Mouse (Mus musculus) thymus, adult 2 months (tissue): Measurements from ENCODE around the gene Smug1. TPM values are rescaled to one million over a fixed set of nuclear protein-coding genes. Genes with fewer than 3 reads are reported as not detected.

ENCODE experiments used
- DNase-seq: peaks from one replicate; pipeline ENCODE4 v3.0.0; 2021
- H3K27ac ChIP-seq: fragments of 200-500 bp; 2 replicates; pipeline ENCODE4 v1.5.1; 2012; ENCODE audit warnings: low read length, control low read depth; ENCODE audit not compliant: control insufficient read depth, insufficient read depth
- H3K27me3 ChIP-seq: fragments of 200-500 bp; 2 replicates; pipeline ENCODE4 v1.6.1; 2012; ENCODE audit warnings: mild to moderate bottlenecking, low read length, moderate library complexity, mixed read lengths; ENCODE audit not compliant: control insufficient read depth, insufficient read depth
- H3K36me3 ChIP-seq: fragments of 200-500 bp; 2 replicates; pipeline ENCODE4 v1.6.1; 2012; ENCODE audit warnings: mild to moderate bottlenecking, low read length, moderate library complexity; ENCODE audit not compliant: control insufficient read depth, insufficient read depth
- H3K4me1 ChIP-seq: fragments of 200-500 bp; replicated peaks from 2 replicates; pipeline ENCODE4 v1.6.1; 2012; ENCODE audit warnings: low read length; ENCODE audit not compliant: control insufficient read depth, insufficient read depth
- H3K4me3 ChIP-seq: fragments of 200-500 bp; 2 replicates; pipeline ENCODE4 v1.5.1; 2012; ENCODE audit warnings: mild to moderate bottlenecking, low read length, control low read depth, moderate library complexity; ENCODE audit not compliant: control insufficient read depth, insufficient read depth
- CTCF ChIP-seq: fragments of 200-500 bp; IDR thresholded peaks from 2 replicates; pipeline ENCODE4 v1.5.1; 2012; ENCODE audit warnings: mild to moderate bottlenecking, control low read depth, low read length, moderate library complexity, borderline replicate concordance; ENCODE audit not compliant: control insufficient read depth, poor library complexity, insufficient read depth; ENCODE audit errors: extremely low read depth
- POLR2A ChIP-seq: fragments of 200-500 bp; IDR thresholded peaks from 2 replicates; pipeline ENCODE4 v1.6.1; 2012; ENCODE audit warnings: mild to moderate bottlenecking, low read length, control low read depth, moderate library complexity; ENCODE audit not compliant: control insufficient read depth, poor library complexity, insufficient read depth; ENCODE audit errors: extremely low read depth
- WGBS: fragments of 180-500 bp; shearing (Covaris S2); methylation state at CpG from one replicate; pipeline ENCODE4 v1.1.7; 2018; 5-methylcytosine and 5-hydroxymethylcytosine counted together
- polyA plus RNA-seq: library from polyadenylated mRNA; depleted of rRNA; stranded (reverse); fragments of >200 nt; gene quantifications from 2 replicates; pipeline ENCODE4 v1.2.3, GENCODE M21; 2012

The Smug1 gene
- polyA plus RNA-seq, 1 experiment = 25.1 TPM

GRCm38 (mm10) chr15:103124254-103124653, 42.6 kb downstream of the Smug1 start:
- DNase-seq = no peak
- no peak overlapping the region for H3K4me3 ChIP-seq
- 55% methylated on average over 1 of the region's 1 CpGs for WGBS

GRCm38 (mm10) chr15:103123343-103123742, 43.5 kb downstream of the Smug1 start:
- H3K36me3 ChIP-seq = no peaks in the 10 kb centered on the region
- no peaks in the 10 kb centered on the region for H3K27me3 ChIP-seq
- H3K27ac ChIP-seq = no peak overlapping the region
- no peaks in the 10 kb centered on the region for H3K4me1 ChIP-seq
- H3K4me3 ChIP-seq = no peak overlapping the region
- 58% methylated on average over 8 of the region's 8 CpGs for WGBS
- TF ChIP-seq CTCF (no peak), POLR2A (no peak)
- no peak for DNase-seq

More at GRCm38 (mm10) chr15:103124254-103124653, 42.6 kb downstream of the Smug1 start:
- no peaks in the 10 kb centered on the region for H3K36me3 ChIP-seq
- no peaks in the 10 kb centered on the region for H3K27me3 ChIP-seq
- TF ChIP-seq CTCF = no peak
- TF ChIP-seq POLR2A = no peak
- no peaks in the 10 kb centered on the region for H3K4me1 ChIP-seq
- H3K27ac ChIP-seq = no peak overlapping the region

GRCm38 (mm10) chr15:103122372-103122771, 44.5 kb downstream of the Smug1 start:
- DNase-seq = no peak
- no peak overlapping the region for H3K4me3 ChIP-seq
- no peak for TF ChIP-seq POLR2A
- TF ChIP-seq CTCF = no peak
- H3K27ac ChIP-seq = no peak overlapping the region
- H3K36me3 ChIP-seq = no peaks in the 10 kb centered on the region
- H3K27me3 ChIP-seq = no peaks in the 10 kb centered on the region
- no peaks in the 10 kb centered on the region for H3K4me1 ChIP-seq
- WGBS = 54% methylated on average over 2 of the region's 2 CpGs

- no peaks in the 10 kb centered on the region for H3K36me3 ChIP-seq
- no peaks in the 10 kb centered on the region for H3K4me1 ChIP-seq
- WGBS = 32% methylated on average over 5 of the region's 5 CpGs
- no peaks in the 10 kb centered on the region for H3K27me3 ChIP-seq
- DNase-seq = no peak
- H3K27ac ChIP-seq = no peak overlapping the region
- no peak overlapping the region for H3K4me3 ChIP-seq
- TF ChIP-seq POLR2A = no peak
- no peak for TF ChIP-seq CTCF
Observed at GRCm38 (mm10) chr15:103121416-103121815, 45.5 kb downstream of the Smug1 start.

- Histone ChIP-seq H3K4me1 (no peaks in the 10 kb centered on the region), H3K27me3 (no peaks in the 10 kb centered on the region; the same call in 1 of the 2 replicates), H3K27ac (no peak overlapping the region), H3K4me3 (no peak overlapping the region), H3K36me3 (no peaks in the 10 kb centered on the region)
- no peak for TF ChIP-seq CTCF
- no peak for TF ChIP-seq POLR2A
- DNase-seq = no peak
- 67% methylated on average over 11 of the region's 11 CpGs for WGBS
Observed at GRCm38 (mm10) chr15:103120594-103120993, 46.3 kb downstream of the Smug1 start.

GRCm38 (mm10) chr15:103115726-103116125, 51.2 kb downstream of the Smug1 start:
- Histone ChIP-seq H3K4me3 (no peak overlapping the region), H3K4me1 (no peaks in the 10 kb centered on the region), H3K36me3 (no peaks in the 10 kb centered on the region), H3K27ac (no peak overlapping the region), H3K27me3 (no peaks in the 10 kb centered on the region; the same call in 1 of the 2 replicates)
- DNase-seq = no peak
- 46% methylated on average over 5 of the region's 5 CpGs for WGBS
- no peak for TF ChIP-seq POLR2A
- no peak for TF ChIP-seq CTCF

GRCm38 (mm10) chr15:103115256-103115655, 51.6 kb downstream of the Smug1 start:
- no peak for DNase-seq
- Histone ChIP-seq H3K27ac (no peak overlapping the region), H3K27me3 (no peaks in the 10 kb centered on the region; the same call in 1 of the 2 replicates), H3K4me3 (no peak overlapping the region), H3K36me3 (no peaks in the 10 kb centered on the region), H3K4me1 (no peaks in the 10 kb centered on the region)
- TF ChIP-seq POLR2A (no peak), CTCF (no peak)
- WGBS = 12% methylated on average over 9 of the region's 9 CpGs
